Mouse (Mus musculus) splenic B cell, adult 2 months (primary cell): ENCODE data around the gene Sec61b.

ENCODE experiments used
- DNase-seq: peaks from one replicate; pipeline ENCODE4 v3.0.0-alpha.2; 2011; ENCODE audit warnings: low read depth, low spot score
- H3K27me3 ChIP-seq: 2 replicates; pipeline ENCODE4 v1.6.1; 2012; ENCODE audit warnings: mild to moderate bottlenecking, low read length, moderate library complexity, mixed read lengths; ENCODE audit not compliant: control insufficient read depth, poor library complexity, insufficient read depth, severe bottlenecking
- H3K36me3 ChIP-seq: 2 replicates; pipeline ENCODE4 v1.6.1; 2012; ENCODE audit warnings: mild to moderate bottlenecking, low read length, moderate library complexity, mixed read lengths; ENCODE audit not compliant: control insufficient read depth, poor library complexity, insufficient read depth, severe bottlenecking

Sec61b gene

GRCm38 (mm10) chr4:47502546-47502971 lies 28.1 kb downstream of the Sec61b start:
- Histone ChIP-seq H3K36me3 (no peaks in the 10 kb centered on the region), H3K27me3 (no peaks in the 10 kb centered on the region)
- peak; percentile 69 for DNase-seq

- DNase-seq, result no peak
- no peaks in the 10 kb centered on the region for H3K36me3 ChIP-seq
- H3K27me3 ChIP-seq, result no peaks in the 10 kb centered on the region
These were observed 28.6 kb downstream of the Sec61b start for GRCm38 (mm10) chr4:47503045-47503444.

GRCm38 (mm10) chr4:47504841-47505517 lies 30.5 kb downstream of the Sec61b start:
- H3K36me3 ChIP-seq, result no peaks in the 10 kb centered on the region
- H3K27me3 ChIP-seq, result no peaks in the 10 kb centered on the region
- no peak for DNase-seq

GRCm38 (mm10) chr4:47518551-47519181 lies 44.2 kb downstream of the Sec61b start:
- H3K36me3 ChIP-seq, result no peaks in the 10 kb centered on the region
- DNase-seq, result no peak

GRCm38 (mm10) chr4:47520076-47520475 lies 45.6 kb downstream of the Sec61b start:
- no peaks in the 10 kb centered on the region for H3K27me3 ChIP-seq
- DNase-seq, result no peak
- H3K36me3 ChIP-seq, result no peaks in the 10 kb centered on the region

More at GRCm38 (mm10) chr4:47518551-47519181, 44.2 kb downstream of the Sec61b start:
- no peaks in the 10 kb centered on the region for H3K27me3 ChIP-seq

- peak; percentile 23 for DNase-seq
These were observed 47.6 kb downstream of the Sec61b start for GRCm38 (mm10) chr4:47521884-47522605.

GRCm38 (mm10) chr4:47529866-47530265 lies 55.4 kb downstream of the Sec61b start:
- H3K36me3 ChIP-seq, result no peaks in the 10 kb centered on the region
- H3K27me3 ChIP-seq, result no peaks in the 10 kb centered on the region
- DNase-seq, result no peak

More at GRCm38 (mm10) chr4:47521884-47522605, 47.6 kb downstream of the Sec61b start:
- H3K36me3 ChIP-seq, result no peaks in the 10 kb centered on the region
- H3K27me3 ChIP-seq, result no peaks in the 10 kb centered on the region
